Mouse (Mus musculus) liver, postnatal 0 days (tissue): ENCODE measurements around the gene Syn3.

Experiments used
- CTCF ChIP-seq: sonication (generic); IDR thresholded peaks from 2 replicates; pipeline ENCODE4 v1.5.1; 2016; ENCODE audit warnings: antibody characterized with exemption, low read depth
- EP300 ChIP-seq: IDR thresholded peaks from 2 replicates; pipeline ENCODE4 v1.6.1; 2016; ENCODE audit warnings: antibody characterized with exemption, low read depth, mild to moderate bottlenecking

DNA sequence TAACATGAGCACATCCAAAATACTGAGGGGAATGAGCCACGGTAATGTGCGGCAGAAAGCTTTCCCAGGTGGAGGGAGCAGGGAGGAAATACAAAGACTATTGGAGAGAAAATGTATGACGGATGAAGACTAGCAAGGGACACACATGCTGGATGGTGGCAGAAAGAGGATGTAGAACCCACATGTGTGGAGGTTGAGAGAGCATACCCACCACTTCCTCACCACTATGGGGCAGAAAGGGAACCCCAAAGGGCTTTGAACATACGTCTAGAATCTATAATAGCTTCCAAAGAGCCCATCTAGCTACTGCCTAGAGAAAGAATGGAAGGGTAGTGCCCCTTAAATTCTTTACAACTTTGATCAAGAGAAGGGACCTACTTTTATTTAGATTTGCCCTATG is 113.0 kb downstream of the Syn3 start:
- TF ChIP-seq CTCF, result no peak
- no peak for TF ChIP-seq EP300
